Mouse (Mus musculus): ENCODE data around the gene Prickle4.

Prickle4 gene

GRCm38 (mm10) chr17:47694503-47695336 lies at the start of gene Prickle4:
Gene Prickle4 (minus strand): TSS chr17:47694736.
- peak; percentile 92 for DNase-seq (ENCODE audit: low read depth)

DNA sequence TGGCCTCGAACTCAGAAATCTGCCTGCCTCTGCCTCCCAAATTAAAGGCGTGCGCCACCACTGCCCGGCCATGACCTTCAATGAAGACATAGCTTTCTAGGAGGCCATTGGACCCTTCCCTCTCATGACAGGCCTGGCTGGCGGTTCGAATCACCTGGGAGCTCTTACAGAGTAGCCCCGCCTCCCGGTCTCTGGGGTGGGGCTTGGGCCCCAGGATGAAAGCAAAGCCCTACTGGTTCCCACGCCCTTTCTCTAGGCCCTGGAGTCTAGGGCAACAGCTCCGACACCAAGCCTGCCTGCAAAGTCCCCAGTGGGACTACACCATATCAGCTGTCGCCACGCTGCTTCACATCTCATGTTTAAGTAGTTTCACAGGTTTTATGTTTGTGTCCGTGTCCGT lies 49.5 kb upstream of the Prickle4 start:
- no peak for DNase-seq (ENCODE audit: low read depth)

GRCm38 (mm10) chr17:47742991-47743734 lies 48.6 kb upstream of the Prickle4 start:
- DNase-seq (ENCODE audit: low read depth) = peak; percentile 61

- DNase-seq (ENCODE audit: low read depth) = no peak
Measured at GRCm38 (mm10) chr17:47740186-47740585, 45.6 kb upstream of the Prickle4 start.

DNA sequence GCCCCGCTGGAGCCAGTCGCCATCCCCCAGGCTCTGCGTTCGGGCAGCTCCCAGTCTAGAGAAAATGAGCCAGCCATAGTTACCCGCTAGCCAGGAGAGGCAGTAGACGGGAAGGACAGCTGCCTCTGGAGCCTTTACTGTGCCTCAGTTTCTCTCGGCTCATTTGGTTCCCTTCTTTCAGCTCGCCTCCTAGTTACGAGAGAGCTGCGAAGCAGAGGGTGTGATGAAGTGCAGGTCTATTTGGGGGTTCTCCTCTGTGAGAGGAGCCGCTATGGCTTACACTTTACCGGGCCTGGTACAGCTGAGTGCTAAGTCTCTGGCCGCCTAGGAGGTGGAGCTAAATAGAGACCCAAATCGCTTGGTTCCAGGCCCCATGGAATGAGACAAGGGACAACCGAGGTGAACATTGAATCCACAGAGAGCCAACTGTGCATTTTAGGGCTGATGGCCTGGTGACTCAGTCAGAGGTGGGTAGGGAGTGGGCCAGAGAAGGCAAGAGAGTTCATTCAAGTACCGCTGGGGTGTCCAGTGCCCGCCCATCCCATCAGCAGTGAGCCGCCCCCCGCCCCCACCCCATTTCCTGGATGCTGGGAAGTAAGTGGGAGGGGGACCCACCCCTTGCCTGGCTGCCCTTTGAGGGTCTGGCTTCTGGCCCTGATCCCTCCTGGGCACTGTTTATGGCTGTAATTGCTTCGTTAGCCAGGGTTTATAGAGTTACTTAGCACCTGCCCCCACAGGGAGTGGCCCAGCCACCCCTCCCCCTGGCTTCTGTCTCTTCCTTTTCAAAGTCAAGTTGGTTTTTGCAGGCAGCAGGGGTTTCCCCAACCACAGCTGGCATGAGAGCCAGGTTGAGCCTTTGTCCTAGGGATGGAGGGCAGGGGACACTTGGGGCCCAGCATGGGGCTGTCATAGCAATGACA lies 44.6 kb upstream of the Prickle4 start:
- no peak for DNase-seq (ENCODE audit: low read depth)

GRCm38 (mm10) chr17:47738066-47738878 lies 43.7 kb upstream of the Prickle4 start:
- DNase-seq (ENCODE audit: low read depth) = no peak

- DNase-seq (ENCODE audit: low read depth) = no peak
Measured at GRCm38 (mm10) chr17:47737271-47738065, 42.9 kb upstream of the Prickle4 start.

DNA sequence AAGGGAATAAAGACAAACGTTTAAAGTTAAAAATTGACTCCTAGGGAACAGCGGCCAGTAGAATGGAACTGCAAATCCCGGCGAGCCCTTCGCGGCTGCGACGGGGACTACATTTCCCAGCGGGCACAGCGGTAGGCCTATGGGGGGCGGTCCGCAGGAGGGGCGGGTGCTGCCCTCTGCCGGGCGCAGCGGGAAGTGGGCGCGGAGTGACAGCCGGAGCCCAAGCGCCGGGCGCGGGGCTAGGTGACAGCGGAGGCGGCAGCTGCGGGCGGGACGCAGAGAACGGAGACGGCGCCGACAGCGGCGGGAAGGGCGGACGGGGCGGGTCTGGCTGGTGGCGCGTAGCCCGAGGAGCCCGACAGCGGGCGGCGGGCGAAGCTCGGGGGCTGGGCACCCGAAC lies 42.3 kb upstream of the Prickle4 start, which contains the start of gene Tfeb:
Tfeb (plus strand) TSS at position 175 of the 400 bp plus-strand sequence.
- peak; percentile 75 for DNase-seq (ENCODE audit: low read depth)

DNA sequence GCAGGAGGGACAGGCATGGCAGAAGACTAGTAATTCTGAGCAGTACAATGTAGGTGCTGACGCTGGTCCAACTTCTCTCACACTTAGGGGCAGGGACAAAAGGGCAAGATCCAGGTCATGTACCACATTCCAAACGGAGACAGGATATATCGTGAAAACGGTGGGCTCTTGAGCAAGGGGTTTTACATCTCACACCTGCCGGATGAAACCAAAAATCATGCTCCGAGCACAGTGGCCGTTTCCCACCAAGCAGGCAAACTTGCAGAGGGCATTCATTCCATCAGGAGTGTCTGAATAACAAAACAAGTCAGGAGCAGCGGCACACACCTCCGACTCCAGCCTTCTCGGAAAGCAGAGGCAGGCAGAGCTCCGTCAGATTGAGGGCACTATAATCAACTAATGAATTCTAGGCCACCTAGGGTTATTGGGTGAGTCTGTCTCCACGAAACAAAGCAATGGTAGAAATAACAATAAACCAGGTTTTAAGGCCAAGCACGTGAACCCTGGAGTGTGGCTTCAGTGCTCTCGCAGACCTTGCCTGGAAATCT lies 41.1 kb upstream of the Prickle4 start:
- DNase-seq (ENCODE audit: low read depth) = no peak

DNA sequence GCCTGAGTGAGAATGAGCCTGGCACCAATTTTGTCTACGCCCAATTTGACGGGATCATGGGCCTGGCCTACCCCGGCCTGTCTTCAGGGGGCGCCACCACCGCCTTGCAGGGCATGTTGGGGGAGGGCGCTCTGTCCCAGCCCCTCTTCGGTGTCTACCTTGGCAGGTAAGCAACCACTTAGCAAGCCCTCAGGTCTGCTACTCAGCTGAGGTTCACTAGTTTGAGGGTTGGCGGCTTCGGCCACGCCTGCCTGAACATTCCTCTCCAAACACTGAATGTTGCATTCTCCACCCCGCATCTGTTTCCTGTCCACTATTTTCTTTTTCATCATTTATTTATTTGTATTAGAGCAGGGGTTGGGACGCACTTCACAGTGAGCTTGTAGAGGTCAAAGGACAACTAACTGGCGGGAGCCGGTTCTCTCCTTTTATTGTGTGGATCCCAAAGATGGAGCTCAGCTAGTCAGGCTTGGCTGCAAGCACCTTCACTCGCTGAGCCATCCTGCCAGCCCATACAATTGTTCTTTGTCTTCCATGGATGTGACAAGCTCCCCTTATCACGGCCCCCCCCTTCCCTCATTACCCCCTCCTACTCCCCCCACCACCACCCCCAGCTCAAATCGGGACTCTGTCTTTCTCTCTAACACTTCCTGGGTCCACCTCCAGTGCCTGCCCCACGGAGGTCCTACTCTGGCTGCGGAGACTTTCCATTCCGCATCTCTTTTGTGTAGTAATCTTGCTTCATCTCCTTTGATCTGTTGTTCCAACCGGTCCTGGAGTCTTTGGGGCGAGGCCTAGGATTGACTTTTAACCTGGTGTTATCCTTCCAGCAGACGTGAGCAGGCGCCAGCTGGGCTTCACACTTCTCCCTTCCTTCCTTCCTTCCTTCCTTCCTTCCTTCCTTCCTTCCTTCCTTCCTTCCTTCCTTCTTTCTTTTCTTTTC lies 36.4 kb upstream of the Prickle4 start:
- no peak for DNase-seq (ENCODE audit: low read depth)

- DNase-seq (ENCODE audit: low read depth) = no peak
Measured at GRCm38 (mm10) chr17:47726566-47726965, 32.0 kb upstream of the Prickle4 start, which contains the start of gene Pgc. Gene Pgc (plus strand): TSS chr17:47726842.

- no peak for DNase-seq (ENCODE audit: low read depth)
Measured at GRCm38 (mm10) chr17:47721183-47721582, 26.6 kb upstream of the Prickle4 start.

DNA sequence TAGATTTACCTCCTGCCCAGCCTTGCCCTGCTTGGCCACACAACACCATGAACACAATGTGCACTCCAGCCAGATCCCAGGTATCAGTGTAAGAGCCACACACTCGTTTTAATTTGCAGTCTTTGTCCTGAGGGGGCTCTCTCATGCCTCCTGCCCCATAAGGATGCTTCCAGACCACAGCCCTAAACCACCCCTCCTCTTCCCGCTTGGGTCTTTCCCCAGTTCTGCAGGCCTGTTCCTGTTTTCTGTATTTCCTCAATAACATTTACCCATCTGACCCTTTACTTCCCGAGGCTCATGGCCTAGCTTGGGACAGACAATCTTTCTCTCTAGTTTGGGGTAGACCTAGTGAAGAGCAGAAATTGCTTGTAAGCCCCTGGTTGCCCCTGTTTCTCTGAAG lies 20.5 kb upstream of the Prickle4 start:
- DNase-seq (ENCODE audit: low read depth) = no peak

DNA sequence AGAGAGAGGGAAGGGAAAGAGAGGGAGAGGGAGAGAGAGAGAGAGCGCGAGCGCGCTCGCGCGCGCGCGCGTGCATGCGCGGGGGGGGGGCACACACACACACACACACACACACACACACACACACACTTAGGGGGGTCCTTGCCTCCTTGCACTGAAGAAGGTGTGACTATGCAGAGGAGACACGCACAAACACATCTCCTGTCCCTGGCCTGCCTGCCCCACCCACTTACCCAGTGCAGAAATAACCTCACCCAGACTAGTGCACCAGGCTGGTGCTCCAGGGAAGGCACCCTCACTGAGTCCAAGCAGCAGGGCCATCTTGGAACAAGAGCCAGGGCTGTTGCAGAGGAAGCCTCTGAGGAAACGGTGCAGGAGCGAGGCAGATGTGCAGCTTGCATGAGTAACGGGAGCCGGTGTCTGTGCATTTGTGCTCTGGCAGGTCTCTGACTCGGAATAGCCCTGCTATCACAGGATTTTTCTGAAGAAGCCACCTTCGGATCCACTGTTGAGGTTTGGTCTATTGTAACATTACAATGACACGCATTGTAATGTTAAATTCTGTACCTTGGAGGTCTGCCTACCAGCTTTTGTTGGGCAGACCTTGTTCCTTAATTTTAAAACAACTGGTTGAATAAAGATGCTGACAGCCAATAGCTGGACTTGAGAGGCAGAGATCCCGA lies 18.5 kb upstream of the Prickle4 start:
- no peak for DNase-seq (ENCODE audit: low read depth)

DNA sequence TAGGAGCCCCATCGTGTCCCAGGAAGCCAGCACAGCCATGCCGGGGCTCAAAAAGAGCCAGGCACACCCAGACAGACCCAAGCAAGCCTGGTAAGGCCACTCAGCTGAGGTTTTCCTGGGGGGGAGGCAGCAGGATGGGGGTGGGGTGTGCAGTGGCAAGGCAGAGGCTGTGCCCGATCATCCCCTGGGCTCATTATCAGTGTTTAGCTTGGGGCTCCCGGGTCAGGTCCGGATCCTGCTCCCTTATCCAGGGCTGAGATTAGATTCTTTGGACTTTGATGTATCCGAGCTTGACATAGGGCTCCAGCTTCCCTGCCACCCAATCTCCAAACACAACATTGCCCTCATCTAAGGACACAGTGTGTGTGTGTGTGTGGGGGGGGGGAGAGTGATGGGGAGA lies 17.3 kb upstream of the Prickle4 start:
- no peak for DNase-seq (ENCODE audit: low read depth)

- DNase-seq (ENCODE audit: low read depth) = no peak
Measured at GRCm38 (mm10) chr17:47710036-47710435, 15.5 kb upstream of the Prickle4 start.

DNA sequence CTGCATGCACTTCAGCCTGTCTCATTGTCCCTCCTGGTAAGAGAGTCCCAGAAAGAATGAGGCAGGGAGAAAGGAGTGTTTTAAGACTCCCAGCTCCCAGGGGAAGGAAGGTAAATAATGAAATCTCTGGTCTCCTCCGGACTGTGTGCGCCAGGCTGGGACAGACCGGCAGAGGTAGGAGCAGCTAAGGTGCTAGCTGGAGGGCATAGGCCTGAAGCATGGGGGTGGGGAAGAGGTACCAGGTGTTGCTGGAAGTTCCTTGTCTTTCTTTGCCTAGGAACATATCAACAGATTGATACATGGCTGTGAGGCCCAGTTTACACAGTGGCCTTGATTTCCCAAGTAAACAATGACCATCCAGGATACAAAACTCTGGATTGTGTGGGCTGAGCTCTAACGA lies 14.4 kb upstream of the Prickle4 start:
- DNase-seq (ENCODE audit: low read depth) = no peak

DNA sequence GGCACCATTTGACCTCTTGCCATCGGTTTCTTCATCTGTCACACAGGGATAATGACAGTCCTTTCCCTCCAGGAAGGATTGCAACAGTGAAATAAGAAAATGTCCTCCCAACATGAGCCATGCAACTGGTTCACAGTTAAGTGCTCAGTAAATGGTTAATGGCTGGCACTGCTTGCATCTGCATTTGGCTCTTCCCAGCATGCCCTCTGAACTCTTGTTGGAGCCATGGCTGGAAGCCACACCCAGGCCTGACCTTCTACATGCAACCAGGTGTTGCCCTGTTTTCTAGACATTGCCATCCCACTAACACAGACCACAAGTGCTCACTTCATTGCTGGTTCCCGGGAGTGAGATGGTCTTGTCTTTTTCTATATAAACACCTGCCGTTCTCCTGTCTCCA lies 13.4 kb upstream of the Prickle4 start:
- DNase-seq (ENCODE audit: low read depth) = no peak
